Mouse (Mus musculus) hematopoietic stem cell, adult 5-6 weeks (primary cell): ENCODE measurements around the gene Pnpla3. TPM values are rescaled to one million over a fixed set of nuclear protein-coding genes. Genes with fewer than 3 reads are reported as not detected.

Source experiments
- ATAC-seq, 2 experiments: fragments of 125-278 bp in 1 of 2; replicated peaks in 1 of 2; 2 replicates each; pipeline ENCODE4 v1.8.0; 2016 to 2017; ENCODE audit warnings: inconsistent platforms in 2 of 2, mild to moderate bottlenecking in 2 of 2, moderate number of reproducible peaks in 2 of 2, low read depth in 1 of 2, moderate TSS enrichment in 1 of 2; ENCODE audit not compliant: low FRiP score in 2 of 2, poor library complexity in 2 of 2, severe bottlenecking in 2 of 2, insufficient read depth in 1 of 2, low TSS enrichment in 1 of 2
- total RNA-seq: library from RNA; stranded (forward); fragments of 172-1452, 232-1000 nt; gene quantifications from 2 replicates; pipeline ENCODE4 v1.2.3, GENCODE M21; 2017

Gene Pnpla3
- total RNA-seq, 1 experiment from 2014 or later = not detected

- ATAC-seq = no peak
These were observed 819 bp upstream of the Pnpla3 start for GRCm38 (mm10) chr15:84166818-84167217.

- 0 out of 4 replicates have a peak, but pooled peaks of 1 of the 2 experiments have one; percentile 7 for ATAC-seq
These were observed 829 bp downstream of the Pnpla3 start for GRCm38 (mm10) chr15:84168170-84169161.

- no peak for ATAC-seq
These were observed 1.9 kb downstream of the Pnpla3 start for GRCm38 (mm10) chr15:84169511-84169910.

GRCm38 (mm10) chr15:84171166-84171565 lies 3.5 kb downstream of the Pnpla3 start:
- no peak for ATAC-seq

GRCm38 (mm10) chr15:84178733-84179132 lies 11.1 kb downstream of the Pnpla3 start:
- no peak for ATAC-seq

- ATAC-seq = no peak
These were observed 14.4 kb downstream of the Pnpla3 start for GRCm38 (mm10) chr15:84182000-84182399.

GRCm38 (mm10) chr15:84183967-84184366 lies 16.3 kb downstream of the Pnpla3 start:
- ATAC-seq = peak; percentile 33 to 38

- ATAC-seq = no peak
These were observed 18.6 kb downstream of the Pnpla3 start for GRCm38 (mm10) chr15:84186196-84186595.

GRCm38 (mm10) chr15:84188887-84189530 lies 21.4 kb downstream of the Pnpla3 start:
- no peak for ATAC-seq

GRCm38 (mm10) chr15:84189881-84190280 lies 22.2 kb downstream of the Pnpla3 start:
- ATAC-seq = no peak

- ATAC-seq = no peak
These were observed 24.1 kb downstream of the Pnpla3 start for GRCm38 (mm10) chr15:84191724-84192057.

GRCm38 (mm10) chr15:84192058-84192791 lies 24.6 kb downstream of the Pnpla3 start, which contains the start of gene Samm50:
TSS of gene Samm50 (plus strand) at chr15:84192241.
- peak; percentile 98 to 99 for ATAC-seq

- ATAC-seq = no peak
These were observed 29.0 kb downstream of the Pnpla3 start for GRCm38 (mm10) chr15:84196486-84197165.

- no peak for ATAC-seq
These were observed 39.7 kb downstream of the Pnpla3 start for GRCm38 (mm10) chr15:84207327-84207726.

- ATAC-seq = peak; percentile 71 to 86
These were observed 42.1 kb downstream of the Pnpla3 start for GRCm38 (mm10) chr15:84209517-84210412.

GRCm38 (mm10) chr15:84210461-84210860 lies 42.8 kb downstream of the Pnpla3 start:
- peak; percentile 1 to 7; a peak in 1 of 4 replicates for ATAC-seq
